Mouse (Mus musculus) bone marrow, adult 2 months (tissue): Measurements from ENCODE around the gene Cpvl.

Source experiments
- CTCF ChIP-seq: fragments of 200-500 bp; IDR thresholded peaks from 2 replicates; pipeline ENCODE4 v1.5.1; 2011; ENCODE audit warnings: low read length, control low read depth; ENCODE audit not compliant: control insufficient read depth, insufficient read depth
- POLR2A ChIP-seq: fragments of 200-500 bp; IDR thresholded peaks from 2 replicates; pipeline ENCODE4 v1.6.1; 2011; ENCODE audit warnings: low read depth, mild to moderate bottlenecking, control low read depth, low read length, borderline replicate concordance; ENCODE audit not compliant: control insufficient read depth

- no peak for TF ChIP-seq CTCF
- TF ChIP-seq POLR2A: no peak
These were observed 121.7 kb downstream of the Cpvl start for GRCm38 (mm10) chr6:53856775-53857174.
